Mouse (Mus musculus): ENCODE results near the gene Surf1.

Surf1 gene

DNA sequence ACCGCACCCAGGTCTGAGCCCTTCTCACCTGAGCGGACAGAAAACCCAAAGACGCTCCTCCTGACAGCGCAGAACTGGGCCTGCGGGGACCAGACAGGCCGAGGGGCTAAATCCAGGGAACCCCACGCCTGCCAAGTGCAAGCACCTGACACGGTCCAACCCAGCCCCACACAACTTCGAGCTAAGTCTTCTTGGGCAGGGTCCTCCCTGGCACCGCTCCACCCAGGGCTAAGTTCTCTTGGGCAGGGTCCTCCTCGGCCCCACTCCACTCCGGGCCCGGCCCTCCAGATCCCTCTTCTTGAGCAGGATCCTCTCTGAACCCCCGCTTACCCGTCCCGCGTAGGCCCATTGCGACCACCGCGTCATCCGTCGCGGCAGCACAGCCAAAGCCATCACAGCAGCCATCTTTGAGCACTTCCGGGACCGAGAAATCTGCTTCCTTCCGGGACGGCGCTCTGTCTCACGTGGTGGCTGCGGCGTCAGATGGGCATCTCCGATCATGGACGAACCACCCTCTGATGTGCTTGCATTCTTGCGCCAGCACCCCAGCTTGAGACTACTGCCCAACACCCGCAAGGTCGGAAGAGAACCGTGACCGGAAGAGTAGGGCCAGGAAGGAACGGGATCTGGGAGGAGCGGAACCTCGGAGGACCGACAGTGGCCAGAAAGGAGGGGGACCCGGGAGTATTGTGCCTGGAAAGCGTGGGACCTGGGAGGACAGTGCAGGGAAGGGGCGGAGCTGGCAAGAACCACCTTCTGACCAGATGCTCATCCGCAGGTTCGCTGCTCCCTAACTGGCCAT, at the start of gene Surf1, which contains the start of gene Surf2:
Gene Surf1, minus strand, starts transcription at position 604 of the 802 bp plus-strand sequence.
Gene Surf2, plus strand, starts transcription at position 441 of the 802 bp plus-strand sequence.
- DNase-seq = peak; percentile 60 to 73

DNA sequence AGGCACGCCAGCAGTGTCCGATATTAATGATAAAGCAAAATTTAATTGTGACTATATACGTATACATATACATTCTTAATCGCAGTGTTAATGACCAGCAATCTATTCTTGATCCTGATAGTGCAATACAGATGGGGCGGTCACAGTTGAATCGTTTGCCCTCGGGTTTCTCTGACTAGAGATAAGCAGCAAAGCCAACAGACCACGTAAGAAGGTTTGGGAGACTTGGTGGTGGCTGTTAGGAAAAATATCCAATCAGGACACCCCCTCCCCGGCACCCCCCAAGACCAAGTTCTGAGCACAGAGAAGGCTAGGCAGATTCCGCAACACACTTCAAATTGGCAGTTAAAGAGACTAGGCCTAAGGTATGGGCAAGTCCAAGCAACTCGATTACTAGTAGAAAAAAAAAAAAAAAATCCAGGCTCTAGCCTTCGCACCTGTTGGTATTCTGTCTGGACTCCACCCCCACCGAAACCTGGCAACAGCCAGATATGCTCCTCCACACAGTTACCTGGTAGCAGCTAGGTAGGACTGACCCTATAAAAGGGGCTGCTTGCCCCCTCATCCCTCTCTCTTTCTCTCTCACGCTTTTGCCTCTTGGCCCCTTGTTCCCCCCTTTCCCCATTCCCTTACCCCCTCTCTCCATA, 48.5 kb upstream of the Surf1 start:
- DNase-seq = no peak

DNA sequence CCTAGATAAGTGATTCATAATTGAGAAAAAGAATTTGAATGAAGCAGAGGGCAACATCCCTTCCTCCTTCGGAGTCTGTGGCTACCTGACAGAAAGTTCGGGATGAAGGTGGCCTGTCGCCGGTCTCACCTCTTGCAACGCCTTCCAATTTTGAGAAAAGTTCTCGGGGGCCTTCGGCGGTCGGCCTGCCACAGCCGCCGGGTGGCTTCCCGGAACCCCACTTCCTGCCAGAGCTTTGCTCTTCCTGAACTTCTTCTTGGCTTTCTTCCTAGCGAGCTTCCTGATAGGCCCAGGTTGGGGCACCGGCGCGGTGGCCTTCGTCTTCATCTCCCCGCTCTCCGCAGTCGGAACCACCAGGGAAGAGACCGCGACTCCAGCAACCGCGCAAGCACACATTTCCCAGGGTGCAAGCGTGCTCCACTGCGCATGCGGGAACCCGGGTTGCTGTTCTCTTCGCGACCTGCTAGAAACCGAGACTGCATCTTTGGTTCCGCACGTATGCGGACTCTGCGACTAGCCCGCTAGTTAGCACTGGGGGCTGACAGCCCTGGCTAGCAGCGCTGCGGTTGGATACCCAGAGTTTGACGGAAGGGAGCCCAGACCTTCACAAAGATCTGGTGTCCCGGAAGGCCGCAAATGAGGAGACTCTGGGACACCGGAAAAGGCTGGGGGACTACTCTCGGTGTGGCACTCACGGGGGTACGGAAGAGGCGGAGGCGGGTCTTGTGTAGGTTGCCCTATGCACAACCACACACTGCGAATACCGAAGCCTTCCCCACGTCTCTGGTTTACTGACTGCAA, 47.8 kb upstream of the Surf1 start, which contains the start of gene Rexo4:
Gene Rexo4, minus strand, starts transcription at position 464 of the 801 bp plus-strand sequence.
- DNase-seq = peak; percentile 82 to 88

DNA sequence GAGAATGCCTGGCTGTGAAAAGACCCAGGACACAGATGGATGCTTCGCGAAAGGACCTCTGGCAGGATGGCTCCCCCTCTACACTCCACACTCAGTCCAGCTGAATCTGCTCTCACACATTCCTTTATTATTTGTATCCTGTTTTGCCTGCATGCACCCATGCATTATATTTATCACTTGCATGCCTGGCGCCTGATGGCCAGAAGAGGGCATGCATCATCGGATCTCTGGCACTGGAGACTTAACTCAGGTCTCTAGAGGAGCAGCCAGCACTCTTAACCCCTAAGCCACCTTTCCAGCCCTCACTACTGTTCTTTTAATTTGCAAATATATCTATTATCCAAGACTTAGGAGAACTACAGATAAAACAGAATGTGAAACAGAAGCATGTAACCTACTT, 44.4 kb upstream of the Surf1 start:
- DNase-seq = no peak

DNA sequence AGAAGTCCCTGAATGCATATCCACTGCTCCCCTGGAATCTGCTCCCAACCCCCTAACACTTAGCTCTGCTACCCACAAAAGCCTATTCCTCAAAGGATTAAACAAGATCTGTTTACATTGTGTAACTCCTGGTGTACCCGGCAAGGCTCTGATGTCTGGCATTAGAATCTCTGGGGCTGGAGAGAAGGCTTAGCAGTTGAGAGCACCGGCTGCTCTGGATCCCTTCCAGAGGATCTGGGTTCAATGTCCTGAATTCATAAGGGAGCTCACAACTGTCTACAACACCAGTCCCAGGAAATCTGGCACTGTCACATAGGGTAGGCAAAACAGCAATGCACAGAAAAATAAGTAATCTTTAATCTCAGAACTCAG, 41.1 kb upstream of the Surf1 start:
- DNase-seq = no peak

DNA sequence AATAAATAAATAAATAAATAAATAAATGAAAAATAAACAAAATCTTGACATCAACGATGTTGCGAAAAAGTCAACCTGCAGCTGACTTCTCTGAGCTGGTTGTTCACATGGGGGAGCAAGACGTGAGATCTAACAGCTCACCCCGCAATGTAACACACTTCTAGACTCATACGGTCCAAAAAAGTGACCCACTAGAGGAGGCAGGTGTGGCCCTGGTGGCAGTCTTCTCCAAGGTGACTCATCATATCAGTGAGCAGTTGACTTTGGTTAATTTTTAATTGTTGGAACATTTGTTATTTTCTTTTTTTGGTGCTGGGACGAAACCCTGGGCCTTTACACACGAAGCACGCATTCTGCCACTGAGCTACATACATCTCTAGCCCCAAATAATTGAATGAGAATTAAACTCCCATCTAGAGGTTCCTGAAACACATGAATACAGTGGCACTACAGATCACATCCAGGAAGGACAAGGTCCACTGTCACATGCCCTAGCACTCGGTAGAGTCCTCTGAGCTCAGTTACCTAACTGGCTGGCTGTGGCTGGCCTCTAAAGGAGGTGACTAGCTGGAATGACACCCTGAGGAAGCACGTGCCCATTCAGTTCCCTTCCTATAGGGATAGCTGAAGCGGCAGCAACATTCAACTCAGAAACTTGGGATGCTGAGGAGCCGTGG, 40.6 kb upstream of the Surf1 start:
- DNase-seq = no peak

DNA sequence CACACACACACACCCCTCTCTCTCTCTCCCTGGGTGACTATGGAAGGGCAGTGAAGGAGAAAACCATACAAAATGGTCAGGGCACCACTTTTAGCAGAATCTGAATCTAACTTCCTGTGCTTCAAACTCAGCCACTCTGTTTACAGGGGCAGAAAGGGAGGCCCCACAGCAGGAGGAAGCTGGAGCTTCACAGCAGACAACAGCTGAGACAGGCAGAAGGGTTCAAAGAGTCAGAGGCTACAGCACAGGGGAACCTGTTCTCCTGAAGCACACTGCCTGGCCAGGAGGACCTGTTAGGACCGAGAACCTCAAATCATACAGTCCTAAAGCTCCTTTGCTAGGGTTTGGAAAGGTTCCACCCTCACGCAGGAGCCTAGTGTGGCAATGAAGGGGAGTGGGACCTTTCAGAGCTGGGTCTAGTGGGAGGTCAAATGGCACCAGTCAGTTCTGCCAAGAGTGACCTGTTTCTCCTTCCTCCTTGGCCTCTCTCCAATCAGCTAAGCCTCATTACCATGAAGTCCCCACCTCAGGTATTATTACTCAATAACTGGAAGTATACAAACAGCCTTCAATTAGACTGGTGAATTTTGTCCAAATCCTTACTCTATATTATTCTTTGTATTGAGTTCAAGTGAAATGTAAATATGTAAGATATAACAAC, 38.5 kb upstream of the Surf1 start:
- no peak for DNase-seq

DNA sequence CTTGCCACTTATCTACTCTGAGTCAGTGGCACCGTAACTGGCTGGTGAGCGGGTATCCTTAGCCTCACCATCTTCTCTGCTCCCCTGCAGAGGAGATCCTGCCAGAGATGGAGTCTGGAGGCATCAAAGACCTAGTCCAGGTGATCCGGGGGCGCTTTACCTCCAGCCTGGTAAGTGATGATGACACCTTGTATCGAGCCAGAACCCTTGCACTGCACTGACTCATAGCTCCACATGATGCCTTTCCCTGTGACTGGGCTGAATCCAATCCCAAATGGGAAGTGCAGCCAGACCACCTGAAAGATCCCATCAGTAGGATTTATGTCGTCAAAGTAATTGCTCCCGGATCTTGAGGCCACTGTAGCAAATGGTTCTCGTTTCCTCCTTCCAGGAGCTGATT, 36.5 kb upstream of the Surf1 start:
- no peak for DNase-seq

DNA sequence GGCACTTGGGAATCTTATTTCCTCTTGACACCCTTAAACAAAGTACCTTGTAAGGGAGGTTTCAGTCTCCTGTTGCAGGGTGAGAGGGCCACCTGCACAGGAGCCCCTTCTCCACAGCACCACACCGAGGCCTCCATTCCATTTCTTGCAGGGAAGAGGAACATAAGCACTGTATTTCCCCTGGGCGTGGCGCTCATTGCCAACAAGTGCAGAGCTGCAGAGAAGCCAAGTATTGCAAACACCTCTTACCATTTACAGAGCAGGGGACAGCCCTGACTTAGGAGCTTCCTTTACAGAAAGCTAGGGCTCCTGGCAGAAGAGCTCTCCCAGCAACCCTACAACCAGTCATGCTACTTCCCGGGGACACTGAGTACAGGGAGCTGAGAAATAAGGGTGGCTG, 35.9 kb upstream of the Surf1 start:
- no peak for DNase-seq

DNA sequence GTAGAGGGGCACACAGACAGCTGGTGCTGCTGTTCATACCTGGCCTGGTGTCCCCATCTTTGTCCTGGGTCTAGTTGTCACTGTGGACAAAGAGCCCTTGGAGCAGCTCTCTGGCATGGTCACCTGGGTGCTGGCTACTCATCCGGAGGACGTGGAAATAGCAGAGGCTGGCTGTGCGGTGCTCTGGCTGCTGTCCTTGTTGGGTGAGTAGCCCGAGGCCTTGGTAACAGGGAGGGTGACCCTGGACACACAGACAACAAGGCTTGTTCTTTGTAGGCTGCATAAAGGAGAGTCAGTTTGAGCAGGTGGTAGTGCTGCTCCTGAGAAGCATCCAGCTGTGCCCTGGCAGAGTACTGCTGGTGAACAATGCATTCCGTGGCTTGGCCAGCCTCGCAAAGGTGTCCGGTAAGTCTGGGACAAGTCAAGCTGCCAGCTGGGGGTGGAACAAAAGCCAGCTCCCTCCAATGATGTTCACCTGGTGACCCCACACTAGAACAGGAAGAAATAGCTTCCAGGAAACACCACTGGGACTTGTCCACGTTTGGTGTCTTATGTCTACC, 35.1 kb upstream of the Surf1 start:
- DNase-seq = no peak

DNA sequence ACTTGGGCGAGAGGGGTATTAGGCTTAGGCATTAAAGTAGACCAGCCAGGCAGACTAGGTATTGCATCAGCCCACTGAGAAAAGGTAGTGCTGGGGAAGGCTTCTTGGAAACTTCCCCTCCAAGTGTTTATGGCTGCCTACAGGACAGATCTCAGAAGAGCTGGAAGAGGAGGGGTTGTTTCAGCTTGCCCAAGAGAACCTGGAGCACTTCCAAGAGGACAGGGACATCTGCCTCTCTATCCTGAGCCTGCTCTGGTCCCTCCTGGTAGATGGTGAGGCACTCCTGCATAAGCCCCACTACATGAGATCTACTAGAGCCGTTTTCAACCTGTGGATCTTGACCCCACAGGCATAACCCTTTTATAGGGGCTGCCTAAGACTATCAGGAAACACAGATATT, 34.1 kb upstream of the Surf1 start:
- DNase-seq = no peak

DNA sequence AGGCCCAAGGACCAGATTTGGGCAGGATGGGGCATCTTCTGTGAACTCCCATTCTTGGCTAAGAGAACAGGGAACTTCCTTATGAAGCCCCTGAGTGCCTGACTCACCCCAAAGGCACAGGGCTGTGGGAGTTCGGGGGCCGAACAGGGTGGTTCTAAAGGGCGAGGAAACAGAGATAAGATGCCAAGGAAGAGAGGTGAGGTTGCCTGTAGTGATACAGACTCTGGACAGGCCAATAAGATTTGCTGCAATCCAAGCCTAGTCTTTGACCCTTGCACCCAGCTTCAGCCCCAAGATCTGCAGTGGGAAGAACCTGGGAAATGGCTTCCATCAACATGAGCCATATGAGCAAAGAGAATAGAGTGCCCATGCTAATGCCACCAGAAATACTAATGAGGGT, 26.9 kb upstream of the Surf1 start:
- DNase-seq = no peak

DNA sequence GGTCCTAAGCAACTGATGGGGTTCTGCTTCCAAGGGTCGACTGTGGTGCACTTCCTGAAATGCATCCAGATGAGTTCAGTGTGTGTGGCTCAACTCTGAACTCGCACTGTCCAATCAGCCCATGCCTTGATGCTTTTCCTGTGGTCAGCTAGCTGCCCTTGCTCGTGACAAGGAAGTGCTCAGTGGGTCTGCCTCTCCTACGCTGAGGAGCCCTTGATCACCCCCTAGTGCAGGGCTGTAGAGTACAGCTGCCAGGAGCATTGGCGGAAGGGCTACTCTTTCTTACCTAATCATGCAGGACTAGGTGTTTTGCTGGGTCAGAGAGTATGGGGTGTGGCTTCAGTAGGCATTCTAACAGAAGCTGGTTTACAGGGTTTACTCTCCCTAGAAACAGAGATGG, 25.2 kb upstream of the Surf1 start:
- DNase-seq = no peak

DNA sequence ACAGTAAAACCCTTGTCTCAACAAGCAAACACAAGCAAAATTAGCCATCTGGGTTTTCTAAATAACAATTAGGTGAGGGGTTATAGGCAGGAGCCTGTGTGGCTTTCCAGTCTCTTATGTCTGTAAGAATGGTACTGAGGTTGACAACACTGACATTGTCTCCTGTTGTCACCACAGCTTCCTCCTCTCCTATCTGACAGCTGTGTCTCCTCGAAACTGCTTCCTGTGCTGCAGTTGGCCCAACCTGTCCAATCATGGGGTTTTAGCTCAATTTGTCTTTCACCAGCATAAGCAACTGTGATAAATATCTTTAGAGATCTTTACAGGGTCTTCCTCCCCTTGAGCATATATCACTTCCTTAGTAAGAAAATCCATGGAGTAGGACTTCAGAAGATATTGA, 20.1 kb upstream of the Surf1 start:
- no peak for DNase-seq

DNA sequence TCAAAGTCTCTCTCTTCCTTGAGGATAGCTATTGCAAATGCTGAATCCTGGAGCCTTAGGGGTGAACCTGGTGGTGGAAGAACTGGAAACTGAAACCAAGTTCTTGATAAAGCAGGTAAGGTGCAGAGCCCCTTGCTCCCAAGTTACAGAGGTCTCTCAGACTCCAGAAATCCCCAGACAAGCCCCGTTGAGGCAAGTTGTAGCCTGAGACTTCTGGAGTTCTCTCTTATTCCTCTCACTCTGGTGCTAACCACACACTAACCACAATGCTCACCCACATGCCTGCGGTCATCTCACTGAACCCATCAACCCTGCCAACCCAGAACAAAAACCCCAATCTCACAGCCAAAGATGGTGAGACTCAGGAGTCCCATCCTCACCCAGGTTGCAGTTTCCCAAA, 19.0 kb upstream of the Surf1 start:
- DNase-seq = no peak

DNA sequence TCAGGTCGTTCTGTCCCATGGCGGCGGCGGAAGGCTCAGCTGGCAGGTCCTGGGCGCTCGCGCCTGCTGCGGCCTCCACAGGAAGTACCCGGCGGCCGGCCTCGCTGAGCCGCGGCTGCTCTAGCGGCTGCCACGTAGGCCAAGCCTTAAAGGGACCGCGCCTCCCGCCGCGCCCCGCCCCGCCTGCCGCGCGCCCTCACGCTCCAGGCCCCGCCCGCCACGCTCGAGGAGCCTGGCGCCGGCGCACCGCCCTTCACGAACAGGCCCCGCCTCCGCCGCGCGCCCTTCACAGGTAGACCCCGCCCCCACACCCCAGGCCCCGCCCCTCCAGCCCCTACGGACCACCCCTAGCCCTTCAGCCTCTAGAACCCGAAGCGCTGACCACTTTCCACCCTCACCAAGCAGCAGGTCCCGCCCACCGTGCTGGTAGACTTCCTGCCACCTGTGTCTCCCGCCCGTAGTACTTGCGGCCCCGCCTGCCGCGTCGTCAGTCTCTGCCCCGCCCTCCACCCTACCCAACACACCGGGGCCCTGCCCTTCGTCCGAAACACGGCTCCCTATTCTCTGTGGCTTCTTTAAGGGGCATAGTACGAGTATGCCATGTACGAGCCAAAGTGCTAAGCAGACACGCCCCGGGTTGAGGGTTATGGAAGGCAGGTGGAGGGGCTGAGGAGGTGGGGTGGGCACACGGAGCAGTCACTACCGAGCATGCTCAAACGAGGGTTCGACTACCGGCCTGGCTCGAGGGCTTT, 17.1 kb upstream of the Surf1 start, which contains the start of the genes Surf4 and Stkld1:
Gene Surf4, minus strand, starts transcription at position 625 of the 752 bp plus-strand sequence.
Gene Stkld1, plus strand, starts transcription at position 744 of the 752 bp plus-strand sequence.
- DNase-seq = peak; percentile 93 to 94

DNA sequence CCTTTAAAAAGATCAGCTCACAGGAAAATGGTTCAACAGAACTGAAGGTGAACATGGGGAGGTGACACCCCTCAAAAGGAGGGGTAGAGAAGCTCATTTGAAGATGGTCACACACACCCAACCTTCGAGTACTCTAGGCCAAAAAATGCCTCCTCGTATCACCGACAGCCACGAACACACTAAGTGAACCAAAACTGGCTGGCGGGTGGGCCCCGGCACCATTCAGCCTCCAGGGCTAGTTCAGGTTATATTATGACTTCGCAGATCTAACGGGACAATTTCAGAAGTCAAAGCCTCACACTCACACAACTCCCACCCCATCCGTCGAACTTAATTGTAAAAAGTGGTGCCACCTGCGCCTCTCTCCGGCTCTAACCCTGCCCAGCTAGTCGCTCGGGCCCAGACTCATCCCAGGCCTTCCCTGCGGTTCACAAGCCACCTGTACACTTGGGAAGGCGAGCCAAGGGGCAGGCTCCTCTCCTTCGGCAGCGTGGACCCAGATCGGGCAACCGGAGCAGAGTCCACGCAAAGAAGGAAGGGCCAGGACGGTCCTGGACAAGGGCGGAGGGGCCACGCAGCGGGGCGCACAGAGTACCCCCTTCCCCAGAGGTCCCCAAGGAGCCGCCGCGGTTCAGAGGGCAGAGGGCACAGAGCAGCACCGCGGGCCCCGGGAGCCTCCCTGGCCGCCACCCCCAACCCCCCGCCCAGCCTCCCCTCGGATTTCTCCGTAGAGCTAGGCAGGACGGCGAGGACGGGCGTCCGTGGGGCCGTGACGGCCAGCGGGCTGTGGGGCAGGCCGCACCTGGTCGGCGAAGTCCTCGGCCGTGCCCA, 16.4 kb upstream of the Surf1 start:
- DNase-seq = no peak

DNA sequence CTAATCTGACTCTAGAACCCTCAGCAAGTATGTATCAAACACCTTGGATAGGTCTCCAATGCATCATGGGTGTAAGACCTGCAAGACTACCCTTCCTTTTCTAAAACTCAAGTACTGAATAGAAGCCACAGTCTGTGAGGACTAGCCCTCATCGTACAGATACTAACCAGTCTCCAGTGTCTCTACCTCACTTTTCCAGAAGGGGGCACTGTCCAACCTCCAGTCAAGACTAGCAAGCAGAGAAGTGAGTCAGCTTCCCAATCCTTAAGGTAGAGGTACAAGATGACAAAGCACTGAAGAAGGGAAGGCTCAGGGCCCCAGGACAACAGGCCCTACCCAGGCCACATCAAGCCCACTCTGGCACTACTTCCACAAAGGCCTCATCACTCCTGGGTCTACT, 14.1 kb upstream of the Surf1 start:
- DNase-seq = peak in 1 of 2 experiments; percentile 62

DNA sequence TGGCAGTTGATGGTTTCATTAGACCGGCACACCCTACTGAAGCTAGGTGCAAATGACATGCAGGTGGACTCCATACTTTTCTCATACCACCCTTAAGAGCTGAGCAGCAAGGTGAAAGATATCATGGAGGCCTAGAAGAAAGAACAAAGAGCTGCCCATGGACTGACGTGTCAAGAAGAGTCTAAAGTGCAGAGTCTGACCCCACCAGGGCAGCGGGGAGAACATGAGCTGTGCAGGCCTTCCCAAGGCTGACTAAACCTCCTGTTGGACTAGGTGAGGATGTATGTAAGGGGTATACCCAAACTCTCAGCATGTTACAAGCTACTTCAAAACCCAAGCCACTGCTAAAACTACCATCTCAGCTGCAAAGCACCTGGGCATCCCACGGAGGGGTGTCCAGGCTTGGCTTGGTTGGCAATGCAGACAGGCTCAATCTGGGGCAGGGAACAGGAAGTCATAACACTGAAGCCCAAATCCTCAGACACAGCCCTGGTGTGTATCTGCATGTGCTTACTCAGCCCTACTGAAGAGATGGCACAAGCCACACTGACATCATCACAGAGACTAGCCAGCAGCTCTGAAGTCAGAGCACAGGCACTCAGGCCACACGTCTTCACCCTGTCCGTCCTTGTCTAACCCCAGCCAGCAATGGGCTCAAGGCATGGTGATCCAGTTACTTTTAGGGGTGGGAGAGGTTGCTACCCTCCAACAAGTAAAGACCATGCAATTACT, 11.6 kb upstream of the Surf1 start:
- no peak for DNase-seq
